ENCODE assay signal across 16 mouse cellular contexts in the genomic region with DNA sequence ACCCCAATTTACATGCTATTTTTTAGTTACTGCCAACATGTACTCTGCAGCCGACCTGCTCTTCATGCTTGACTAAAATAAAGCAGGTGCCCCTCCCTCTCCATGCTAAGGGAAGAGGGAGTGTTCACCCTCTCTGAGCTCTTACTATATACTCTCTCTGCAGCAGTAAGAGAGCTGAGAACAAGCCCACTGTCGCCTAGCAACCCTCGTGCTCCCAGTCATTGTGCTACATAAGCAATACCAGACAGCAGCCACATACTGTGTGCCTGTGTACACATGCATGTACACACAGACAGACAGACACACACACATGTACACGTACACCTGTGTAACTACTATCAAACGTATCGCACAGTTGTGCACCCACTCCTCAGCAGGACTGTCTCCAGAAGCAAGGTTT.
DNase-seq lines count a peak whose midpoint lies in the region; ATAC-seq lines count a peak whose summit lies in the region.
"Had no signal": no experiment of that assay in that cellular context is flagged by ENCODE, and none has a peak within 500 bp of the region (broad histone marks: within the 10 kb centered on the region; RNA-seq: fewer than 3 reads in every experiment).

No protein-coding gene starts in this region.

- H3K4me2 ChIP-seq in forebrain, embryonic 14.5 days (ENCODE audit: low read length) = no peak overlapping the region
- H3K4me2 ChIP-seq in neural tube, embryonic 13.5 days = no peak overlapping the region
- no peak overlapping the region for H3K4me2 ChIP-seq in liver, embryonic 11.5 days
- H3K4me2 ChIP-seq: embryonic facial prominence, embryonic 15.5 days; liver, embryonic 15.5 days had no signal

- no peak overlapping the region for H3K9ac ChIP-seq in forebrain, embryonic 14.5 days (ENCODE audit: low read length)
- no peak overlapping the region for H3K9ac ChIP-seq in neural tube, embryonic 13.5 days
- H3K9ac ChIP-seq in liver, embryonic 11.5 days (ENCODE audit: low read depth, low read length) = no peak overlapping the region
- H3K9ac ChIP-seq: embryonic facial prominence, embryonic 15.5 days; liver, embryonic 15.5 days had no signal

- H3K4me3 ChIP-seq in forebrain, embryonic 14.5 days (ENCODE audit: low read depth, low read length) = no peak overlapping the region
- no peak overlapping the region for H3K4me3 ChIP-seq in neural tube, embryonic 13.5 days
- H3K4me3 ChIP-seq in liver, embryonic 11.5 days (ENCODE audit: low read depth, low read length) = no peak overlapping the region
- H3K4me3 ChIP-seq: embryonic facial prominence, embryonic 15.5 days; limb, embryonic 10.5 days; liver, embryonic 15.5 days had no signal

- no peaks in the 10 kb centered on the region for H3K27me3 ChIP-seq in forebrain, embryonic 14.5 days (replicated peaks; ENCODE audit: control insufficient read depth, insufficient read depth, low read length)
- H3K27me3 ChIP-seq in neural tube, embryonic 13.5 days = no peaks in the 10 kb centered on the region
- H3K27me3 ChIP-seq in liver, embryonic 11.5 days (replicated peaks; ENCODE audit: control insufficient read depth, insufficient read depth, low read length) = no peaks in the 10 kb centered on the region
- H3K27me3 ChIP-seq: CH12.LX; embryonic facial prominence, embryonic 15.5 days; liver, embryonic 15.5 days had no signal

- intact Hi-C loops in heart, postnatal 25 days (cut with DNase I) = no loop called here

- H3K9me3 ChIP-seq in forebrain, embryonic 14.5 days (replicated peaks; ENCODE audit: control insufficient read depth, low read length) = no peaks in the 10 kb centered on the region
- H3K9me3 ChIP-seq in neural tube, embryonic 13.5 days = no peaks in the 10 kb centered on the region
- no peaks in the 10 kb centered on the region for H3K9me3 ChIP-seq in liver, embryonic 11.5 days (ENCODE audit: control insufficient read depth, low read length)
- H3K9me3 ChIP-seq: embryonic facial prominence, embryonic 15.5 days; limb, embryonic 10.5 days; liver, embryonic 15.5 days had no signal

- peak; percentile 81; the same call in 1 of the 2 replicates for ATAC-seq in forebrain, embryonic 14.5 days
- ATAC-seq in neural tube, embryonic 13.5 days (ENCODE audit: low read depth) = peak; percentile 54; the same call in 1 of the 2 replicates
- no peak for ATAC-seq in liver, embryonic 11.5 days (replicated peaks; ENCODE audit: low FRiP score)

- H3K27ac ChIP-seq in forebrain, embryonic 14.5 days (ENCODE audit: low read depth, low read length) = no peak overlapping the region
- no peak overlapping the region for H3K27ac ChIP-seq in neural tube, embryonic 13.5 days (replicated peaks)
- no peak overlapping the region for H3K27ac ChIP-seq in liver, embryonic 11.5 days (ENCODE audit: low read depth, low read length)
- H3K27ac ChIP-seq: embryonic facial prominence, embryonic 15.5 days; limb, embryonic 10.5 days; liver, embryonic 15.5 days; macrophage had no signal

- peak; percentile 74 for DNase-seq in layer of hippocampus, adult 9-11 months
- DNase-seq in layer of hippocampus, postnatal 14 days (ENCODE audit: low spot score in 2 of 2) = no peak
- peak; percentile 86 for DNase-seq in brain, adult 2 months (ENCODE audit: low read depth, low spot score)
- peak; percentile 73 for DNase-seq in forebrain, embryonic 14.5 days (ENCODE audit: low spot score)
- DNase-seq in liver, embryonic 11.5 days (ENCODE audit: low spot score) = no peak
- DNase-seq in heart, postnatal 25 days (ENCODE audit: low spot score) = no peak
- DNase-seq: cerebellum, postnatal 36 days; heart, adult 11 months; kidney, postnatal 36 days; thymus, postnatal 4 days had no signal

- WGBS in forebrain, embryonic 14.5 days = 82% methylated on average over 6 of the region's 6 CpGs
- WGBS in neural tube, embryonic 13.5 days = 78% methylated on average over 6 of the region's 6 CpGs
- 86% methylated on average over 6 of the region's 6 CpGs for WGBS in liver, embryonic 11.5 days

- peaks cover 76% of the 10 kb centered on the region for H3K36me3 ChIP-seq in forebrain, embryonic 14.5 days (ENCODE audit: control insufficient read depth, insufficient read depth, low read length)
- peaks cover 86% of the 10 kb centered on the region for H3K36me3 ChIP-seq in neural tube, embryonic 13.5 days
- H3K36me3 ChIP-seq in liver, embryonic 11.5 days (ENCODE audit: control insufficient read depth, insufficient read depth, low read length) = peaks cover 26% of the 10 kb centered on the region

- H3K4me1 ChIP-seq in forebrain, embryonic 14.5 days (ENCODE audit: control insufficient read depth, insufficient read depth, low read length) = no peaks in the 10 kb centered on the region
- no peaks in the 10 kb centered on the region for H3K4me1 ChIP-seq in neural tube, embryonic 13.5 days (replicated peaks)
- H3K4me1 ChIP-seq in liver, embryonic 11.5 days (replicated peaks; ENCODE audit: control insufficient read depth, insufficient read depth, low read length) = no peaks in the 10 kb centered on the region
- H3K4me1 ChIP-seq: liver, embryonic 15.5 days had no signal

Comparison
In these comparisons a context has a peak if more than half of its experiments do, and no peak if none do; other contexts are left out.
1. DNase-seq: peak in layer of hippocampus, adult 9-11 months (single experiment), brain, adult 2 months (single experiment) and forebrain, embryonic 14.5 days (single experiment); none in layer of hippocampus, postnatal 14 days (0 of 2), liver, embryonic 11.5 days (single experiment) and heart, postnatal 25 days (single experiment).